Mouse (Mus musculus) telencephalon, adult 2 months (tissue): ENCODE results near the gene Gpr18.
"Not testable (repeated sequence)": the region's sequence is repeated elsewhere in the genome, so short reads cannot be mapped to it uniquely, and the experiment has no call there.

Experiments
- DNase-seq: peaks from one replicate; pipeline ENCODE4 v3.0.0-alpha.2; 2011; ENCODE audit warnings: low read depth, low spot score

Gpr18 gene

DNA sequence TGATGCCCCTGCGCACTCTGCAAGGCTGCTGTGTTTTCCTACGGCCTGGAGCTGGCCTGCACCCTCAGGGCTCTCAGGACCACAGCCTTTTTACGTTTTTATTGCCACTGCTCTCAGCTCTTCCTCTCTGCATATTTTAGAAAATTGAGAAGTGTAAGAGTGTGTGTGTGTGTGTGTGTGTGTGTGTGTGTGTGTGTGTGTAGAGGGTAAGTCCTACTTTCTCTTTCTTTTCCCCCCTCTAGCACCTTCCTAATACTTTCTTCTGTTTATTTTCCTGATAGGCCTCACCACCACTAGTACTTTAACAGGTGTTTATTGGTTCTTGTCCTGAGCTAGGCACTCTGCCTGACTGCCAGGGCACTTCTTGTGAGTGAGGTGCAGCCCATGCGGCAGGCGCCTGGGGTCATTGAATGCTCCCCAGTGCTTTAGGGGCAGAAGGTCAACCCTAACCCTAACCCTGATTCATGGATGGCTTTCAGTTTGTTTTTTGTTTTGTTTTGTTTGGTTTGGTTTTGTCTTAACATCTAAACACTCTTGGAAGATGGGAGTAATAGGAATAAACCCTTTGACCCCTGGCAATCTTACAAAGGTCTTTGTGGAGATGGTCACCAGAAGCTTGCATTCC lies 21.0 kb downstream of the Gpr18 start:
- DNase-seq, result no peak

DNA sequence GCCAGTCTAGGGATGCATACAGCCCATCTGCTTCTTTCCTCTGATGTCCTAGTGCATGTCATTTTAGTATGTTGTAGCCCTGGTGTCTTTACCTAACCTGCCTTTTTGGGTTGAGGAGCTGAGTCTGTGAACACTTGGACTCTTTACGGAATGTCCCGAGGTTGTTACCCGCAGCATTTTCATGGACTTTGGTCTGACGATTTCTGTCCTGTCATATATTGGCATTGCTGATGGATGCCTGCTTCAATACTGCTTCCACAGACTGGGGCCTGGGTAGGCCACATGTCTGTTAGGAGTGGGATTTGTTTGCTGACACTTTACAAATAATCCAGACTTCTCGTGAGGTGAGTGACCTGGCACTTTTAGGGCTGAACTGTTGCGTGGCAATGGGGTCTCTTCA lies 21.8 kb downstream of the Gpr18 start:
- DNase-seq, result no peak

DNA sequence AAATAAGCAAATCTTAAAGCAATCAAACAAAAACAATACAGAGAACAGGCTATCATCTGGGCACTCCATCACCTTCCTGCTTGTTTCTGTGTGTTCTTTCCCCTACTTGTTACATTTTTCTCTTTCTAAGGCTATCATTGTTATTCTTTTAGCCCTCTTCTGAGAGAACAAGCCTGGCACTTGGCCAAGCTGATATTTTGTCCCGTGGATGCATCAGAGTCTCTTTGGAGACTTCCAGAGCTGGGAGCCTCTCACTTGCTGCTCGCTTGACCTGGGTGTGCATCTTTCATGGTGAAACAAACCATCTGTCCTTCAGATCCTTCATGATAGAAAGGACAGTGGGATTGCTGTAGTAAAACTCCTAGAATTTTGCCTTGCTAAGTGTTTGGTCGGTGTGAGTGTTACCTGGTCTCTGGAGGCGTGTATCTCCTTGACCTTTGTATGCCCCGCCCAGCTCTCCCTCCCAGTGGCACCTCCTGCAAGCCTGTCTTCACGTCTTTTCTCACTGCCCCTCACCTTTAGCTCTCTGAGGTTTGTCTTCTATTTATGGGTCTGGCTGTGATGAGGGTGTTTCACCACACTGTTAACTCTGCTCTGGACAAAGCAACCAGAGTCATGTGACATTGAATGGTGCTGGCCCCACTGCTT lies 31.3 kb downstream of the Gpr18 start:
- no peak for DNase-seq

DNA sequence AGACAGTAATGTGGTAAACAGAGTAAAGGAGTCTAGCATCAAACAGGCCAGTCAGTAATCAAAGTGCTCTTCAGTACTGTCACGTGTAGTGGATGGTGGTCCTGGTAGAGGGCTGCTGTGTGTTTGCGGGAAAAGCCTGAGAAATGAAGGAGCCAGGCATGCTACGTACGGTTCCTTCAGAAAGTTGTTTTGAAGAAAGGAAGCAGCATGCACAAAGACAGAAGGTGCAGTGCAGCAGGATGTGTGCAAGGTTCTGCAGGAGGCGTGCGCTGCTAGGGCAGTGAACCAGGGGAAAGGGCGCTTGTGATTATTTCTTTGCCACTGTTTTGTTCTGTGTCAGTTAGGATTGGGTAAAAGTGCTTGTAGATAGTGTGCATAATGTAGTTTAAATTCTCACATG lies 34.4 kb downstream of the Gpr18 start:
- DNase-seq, result no peak

DNA sequence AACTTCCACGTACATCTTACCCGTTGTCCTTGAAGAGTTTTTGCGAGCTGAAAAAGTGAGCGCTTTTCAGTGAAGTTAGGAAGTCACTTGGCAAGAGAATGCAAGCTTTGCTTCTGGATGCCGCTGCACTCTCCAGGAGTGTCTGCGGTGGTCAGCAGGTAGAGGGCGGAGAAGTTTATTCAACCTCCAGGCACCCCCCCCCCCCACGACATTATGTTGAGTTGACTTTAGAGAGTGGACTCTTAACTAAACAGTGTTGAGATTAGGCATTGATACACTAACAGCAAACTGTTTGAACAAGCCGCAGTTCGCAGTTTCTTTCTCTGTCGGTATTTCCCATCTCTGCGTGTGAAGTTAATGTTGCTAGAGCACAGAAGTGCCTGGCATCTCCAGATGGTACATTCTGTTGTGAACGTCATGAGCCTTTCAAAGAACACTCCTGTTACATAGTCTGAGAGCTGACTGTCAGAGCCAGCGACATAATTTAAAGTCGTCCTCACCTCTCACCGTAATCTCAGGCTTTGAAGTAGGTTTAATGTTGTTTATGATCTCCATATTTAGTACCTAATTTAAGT lies 36.2 kb downstream of the Gpr18 start:
- peak; percentile 40 for DNase-seq

DNA sequence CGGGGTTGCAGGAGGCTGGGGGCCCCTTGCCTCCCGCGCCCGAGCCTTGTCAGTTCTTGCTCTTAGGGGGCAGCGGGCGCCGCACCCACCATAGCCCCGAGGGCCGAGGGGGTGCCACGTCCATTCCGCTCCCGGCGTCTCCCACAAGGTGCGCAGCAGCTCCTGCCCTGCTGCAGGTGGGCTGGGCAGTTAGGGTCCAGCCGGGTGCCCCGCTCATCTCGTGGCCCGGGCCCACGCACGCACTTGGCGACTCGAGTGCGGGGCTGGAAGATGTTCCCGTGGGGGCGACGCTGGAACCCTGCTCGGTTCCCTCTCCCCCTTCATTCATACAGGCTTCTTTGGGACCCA lies 36.7 kb downstream of the Gpr18 start:
- DNase-seq, result no peak

DNA sequence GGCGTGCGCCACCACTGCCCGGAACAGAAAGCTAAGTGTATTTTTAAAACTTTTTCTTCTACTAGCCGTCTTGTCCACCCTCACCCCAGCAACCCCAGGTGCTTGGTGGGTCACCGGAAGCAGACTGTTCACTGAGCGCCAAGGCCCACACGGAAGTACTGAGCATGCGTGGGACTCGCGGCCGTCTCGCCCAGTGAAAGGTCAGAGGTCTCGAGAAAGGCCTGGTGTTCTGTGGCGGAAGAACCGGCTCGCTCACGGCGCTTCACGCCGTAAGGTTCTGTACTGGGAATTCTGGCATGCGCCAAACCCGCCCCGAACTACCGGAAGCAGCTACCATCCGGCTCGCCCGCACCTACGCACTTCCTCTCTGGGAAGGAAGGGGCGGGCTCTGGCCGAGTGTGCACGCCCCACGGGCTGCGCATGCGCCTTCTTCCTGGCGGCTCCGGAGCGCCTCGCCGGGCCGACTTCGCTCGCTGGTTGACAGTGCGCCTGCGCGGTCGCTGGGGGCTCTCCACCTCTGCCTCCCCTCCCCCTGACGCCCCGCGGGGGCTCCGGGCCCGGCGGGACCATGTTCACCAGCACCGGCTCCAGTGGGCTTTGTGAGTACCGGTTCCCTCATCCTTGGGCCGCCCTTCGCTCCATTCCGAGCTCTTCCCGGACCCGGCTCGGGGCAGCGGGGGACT lies 37.3 kb downstream of the Gpr18 start, which contains the start of gene Ubac2:
Gene Ubac2 (plus strand): TSS at position 445 of the 683 bp plus-strand sequence.
- peak; percentile 98 for DNase-seq

DNA sequence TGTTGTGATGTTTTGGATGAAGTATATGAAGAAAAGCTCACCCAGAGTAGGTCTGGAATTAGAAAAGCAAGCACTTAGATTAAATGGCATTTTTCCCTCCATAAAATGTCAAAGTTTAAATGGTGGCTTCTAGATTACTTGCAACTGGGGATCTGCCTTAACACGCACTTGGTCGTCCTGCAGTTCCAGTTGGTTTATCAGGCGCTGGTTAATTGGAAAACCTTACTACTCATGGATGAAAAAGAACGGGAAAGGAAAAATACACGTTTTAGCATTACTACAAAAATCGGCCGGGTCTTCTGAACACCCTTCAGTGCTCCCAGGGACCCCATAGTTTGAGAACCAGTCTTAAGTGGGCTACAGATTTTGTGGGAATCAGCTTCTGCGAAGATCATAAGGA lies 37.9 kb downstream of the Gpr18 start:
- no peak for DNase-seq

DNA sequence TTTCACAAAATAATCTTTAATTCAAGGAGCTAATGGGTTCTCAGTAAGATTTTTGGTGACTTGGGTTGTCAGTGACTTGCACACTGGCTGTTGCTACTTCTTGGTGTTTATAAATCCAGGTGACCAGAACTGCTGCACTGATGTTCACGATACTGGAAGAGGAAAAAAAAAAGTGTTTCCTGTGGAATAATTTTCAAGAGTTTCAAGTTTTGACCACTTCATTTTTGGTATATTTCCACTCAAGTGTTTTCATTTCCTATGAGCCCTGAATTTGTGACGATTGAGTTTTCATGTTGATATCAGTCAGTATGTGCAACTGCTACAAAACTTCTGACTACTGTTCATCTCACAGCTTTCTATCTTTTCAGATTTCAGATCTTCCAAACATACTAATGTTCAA lies 38.7 kb downstream of the Gpr18 start:
- no peak for DNase-seq

DNA sequence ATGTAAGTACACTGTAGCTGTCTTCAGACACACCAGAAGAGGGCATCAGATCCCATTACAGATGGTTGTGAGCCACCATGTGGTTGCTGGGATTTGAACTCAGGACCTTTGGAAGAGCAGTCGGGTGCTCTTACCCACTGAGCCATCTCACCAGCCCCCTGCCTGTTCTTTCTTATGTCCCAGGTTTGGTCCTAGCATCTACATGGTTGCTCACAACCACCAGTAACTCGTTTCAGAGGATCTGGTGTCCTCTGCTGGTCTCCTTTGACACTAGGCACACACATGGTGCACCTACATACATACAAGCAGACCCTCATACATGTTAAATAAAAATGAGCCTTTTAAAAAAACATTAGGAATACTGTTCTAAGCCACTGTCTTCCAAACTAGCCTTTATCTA lies 39.4 kb downstream of the Gpr18 start:
- DNase-seq, result not testable (repeated sequence)

DNA sequence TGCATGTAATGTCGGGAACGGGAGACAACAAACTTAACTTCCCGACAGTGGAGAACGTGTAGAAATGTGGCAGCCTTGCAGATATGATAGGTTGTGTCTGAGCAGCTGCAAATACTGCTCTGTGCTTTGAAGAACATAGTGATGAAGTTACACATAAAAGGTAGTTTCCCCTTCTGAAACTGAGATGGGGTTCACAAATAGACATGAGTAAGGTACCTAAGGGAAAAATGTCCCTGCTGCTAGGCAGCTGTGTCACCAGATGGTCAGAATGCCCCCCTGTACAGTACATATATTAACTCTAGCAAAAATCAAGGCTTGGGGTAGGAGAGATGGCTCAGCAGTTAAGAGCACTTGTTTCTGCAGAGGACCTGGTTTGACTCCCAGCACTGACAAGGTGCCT lies 41.9 kb downstream of the Gpr18 start:
- no peak for DNase-seq

DNA sequence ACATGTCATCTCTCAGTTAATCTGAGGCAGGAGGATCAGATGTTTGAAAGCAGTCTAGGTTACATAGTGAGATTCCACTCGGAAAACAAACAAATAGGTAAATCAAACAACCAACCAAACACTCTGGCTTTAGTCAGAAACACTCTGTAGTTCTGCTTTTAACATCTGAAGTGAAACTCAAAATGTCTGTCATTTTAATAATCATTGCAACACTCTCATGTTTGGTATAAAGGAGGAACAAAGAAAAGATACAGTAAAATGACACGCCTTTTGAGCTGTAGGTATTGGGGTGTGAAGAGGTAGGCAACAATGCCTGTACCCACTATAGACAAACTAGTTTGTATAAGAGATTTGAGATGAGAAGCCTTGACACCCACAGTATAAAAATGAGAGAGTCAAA lies 42.4 kb downstream of the Gpr18 start:
- DNase-seq, result no peak

DNA sequence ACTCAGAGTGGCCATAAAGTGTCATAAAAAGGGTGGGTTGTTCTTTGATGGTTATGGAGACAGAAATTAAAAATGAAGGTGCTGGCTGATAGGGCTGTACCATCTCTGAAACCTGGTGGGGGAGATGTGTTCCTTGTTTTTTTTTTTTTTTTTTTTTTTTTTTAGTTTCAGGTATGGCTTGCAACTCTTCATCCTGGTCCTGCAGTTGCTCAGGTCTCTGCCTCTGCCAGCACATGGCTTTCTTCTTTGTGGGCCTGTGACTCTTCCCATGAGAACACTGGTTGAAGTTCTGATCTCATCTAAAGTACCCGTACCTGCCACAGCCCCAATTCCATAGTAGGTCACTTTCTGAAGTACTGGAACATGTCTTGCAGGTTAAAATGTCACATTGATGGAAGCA lies 42.8 kb downstream of the Gpr18 start:
- no peak for DNase-seq

DNA sequence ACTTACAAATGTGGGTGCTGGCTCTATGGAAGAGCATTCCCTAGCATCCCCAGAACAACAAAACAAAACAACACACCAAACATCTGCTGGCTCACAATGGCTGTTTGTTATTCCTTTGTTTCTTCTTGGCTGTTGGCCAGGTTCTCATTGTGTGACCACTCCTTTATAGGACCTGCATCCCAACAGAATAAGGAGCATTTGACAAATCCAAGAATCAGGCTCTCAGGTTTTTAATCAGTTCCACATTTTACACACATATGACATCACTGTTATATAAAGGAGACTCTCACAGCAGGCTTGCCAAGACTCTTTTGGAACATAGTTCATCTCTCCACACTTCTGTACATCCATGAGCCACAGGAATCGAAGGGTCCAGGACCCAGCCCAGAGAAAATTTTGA lies 46.5 kb downstream of the Gpr18 start:
- peak; percentile 35 for DNase-seq

DNA sequence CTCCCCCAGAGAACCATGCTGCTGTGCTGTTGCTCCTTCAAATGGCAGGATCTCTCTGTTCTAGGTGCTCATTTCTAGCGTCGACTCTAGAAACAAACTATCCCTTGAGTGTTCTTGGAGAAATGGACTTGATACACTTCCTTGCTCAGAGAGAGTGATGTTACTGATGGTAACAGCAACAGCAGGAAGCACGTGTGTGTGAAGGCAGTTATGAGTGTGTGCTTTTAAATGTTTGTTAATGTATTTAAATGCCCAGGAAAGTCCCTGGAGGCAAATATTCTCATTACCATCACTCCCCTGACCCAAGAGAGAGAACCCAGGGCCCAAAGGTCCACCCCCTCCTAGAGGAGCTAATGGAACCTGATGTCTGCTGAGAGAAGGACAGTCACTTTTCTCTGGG lies 49.0 kb downstream of the Gpr18 start:
- no peak for DNase-seq

DNA sequence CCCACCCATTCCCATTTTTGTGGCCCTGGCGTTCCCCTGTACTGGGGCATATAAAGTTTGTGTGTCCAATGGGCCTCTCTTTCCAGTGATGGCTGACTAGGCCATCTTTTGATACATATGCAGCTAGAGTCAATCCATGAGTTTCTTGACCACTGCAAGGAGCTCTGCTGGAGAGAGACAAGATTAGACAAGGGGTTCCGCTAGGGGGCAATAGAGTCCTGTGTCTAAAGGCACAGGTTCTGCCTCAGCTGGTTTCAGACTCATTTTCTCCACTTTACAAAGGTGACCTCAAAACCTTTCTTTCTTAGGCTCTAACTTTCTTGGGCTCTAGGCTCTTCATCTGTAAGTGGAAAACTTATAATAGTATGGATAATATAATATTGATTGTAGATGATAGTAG lies 50.4 kb downstream of the Gpr18 start:
- peak; percentile 50 for DNase-seq
